Mouse (Mus musculus) embryonic facial prominence, embryonic 10.5 days (tissue): ENCODE measurements at regions not wholly inside any gene's neighbourhood (a gene's known extent, or its start where the extent isn't known, plus 50 kb on each side); places are given as distances from the start of the nearest gene placed in this dataset.

Experiments used
- DNase-seq: peaks from one replicate; pipeline ENCODE4 v3.0.0-alpha.2; 2017; ENCODE audit warnings: low spot score
- H3K27ac ChIP-seq: fragments of 300-500 bp; sonication (generic); replicated peaks from 2 replicates; pipeline ENCODE4 v1.5.1; 2016; ENCODE audit warnings: mild to moderate bottlenecking
- H3K27me3 ChIP-seq: fragments of 300-500 bp; sonication (generic); replicated peaks from 2 replicates; pipeline ENCODE4 v1.6.1; 2016; ENCODE audit warnings: low read depth, mild to moderate bottlenecking; ENCODE audit not compliant: poor library complexity, severe bottlenecking
- H3K36me3 ChIP-seq: fragments of 300-500 bp; sonication (generic); replicated peaks from 2 replicates; pipeline ENCODE4 v1.6.1; 2016; ENCODE audit warnings: mild to moderate bottlenecking, moderate library complexity
- H3K4me1 ChIP-seq: fragments of 300-500 bp; sonication (generic); 2 replicates; pipeline ENCODE4 v1.6.1; 2016
- H3K4me3 ChIP-seq: fragments of 300-500 bp; sonication (generic); 2 replicates; pipeline ENCODE4 v1.5.1; 2016; ENCODE audit warnings: mild to moderate bottlenecking, moderate library complexity
- H3K9me3 ChIP-seq: fragments of 300-500 bp; sonication (generic); 2 replicates; pipeline ENCODE4 v1.6.1; 2016; ENCODE audit warnings: mild to moderate bottlenecking
- WGBS: fragments of 180-500 bp; shearing (Covaris S2); methylation state at CpG from one replicate; pipeline ENCODE4 v1.1.7; 2016; 5-methylcytosine and 5-hydroxymethylcytosine counted together

DNA sequence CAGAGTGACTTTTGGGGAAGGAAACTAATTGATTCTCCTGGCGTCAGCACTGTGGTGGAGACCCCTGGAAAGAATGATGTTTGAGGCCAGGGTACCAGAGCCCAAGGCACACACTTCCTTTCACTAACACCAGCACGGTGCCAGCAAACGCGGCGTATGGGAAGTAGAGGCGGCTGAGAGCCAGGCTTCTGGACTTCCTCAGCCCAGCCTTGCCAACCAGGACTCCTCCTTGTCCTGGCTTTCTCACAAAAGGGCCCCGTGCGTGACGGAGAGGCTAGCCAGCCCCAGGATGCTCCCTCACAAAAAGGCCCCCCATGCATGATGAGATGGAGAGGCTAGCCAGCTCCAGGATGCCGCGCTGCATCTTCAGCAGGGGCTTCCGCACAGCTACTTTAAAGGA, 502.1 kb upstream of the Adam5 start:
- Histone ChIP-seq H3K36me3 (no peaks in the 10 kb centered on the region), H3K4me3 (no peak overlapping the region), H3K4me1 (peaks cover 19% of the 10 kb centered on the region), H3K9me3 (no peaks in the 10 kb centered on the region), H3K27me3 (0 out of 2 replicates have a peak, but pooled peaks cover 15% of the 10 kb centered on the region), H3K27ac (no peak overlapping the region; the same call in 1 of the 2 replicates)
- no peak for DNase-seq
- 70% methylated on average over 12 of the region's 12 CpGs for WGBS

DNA sequence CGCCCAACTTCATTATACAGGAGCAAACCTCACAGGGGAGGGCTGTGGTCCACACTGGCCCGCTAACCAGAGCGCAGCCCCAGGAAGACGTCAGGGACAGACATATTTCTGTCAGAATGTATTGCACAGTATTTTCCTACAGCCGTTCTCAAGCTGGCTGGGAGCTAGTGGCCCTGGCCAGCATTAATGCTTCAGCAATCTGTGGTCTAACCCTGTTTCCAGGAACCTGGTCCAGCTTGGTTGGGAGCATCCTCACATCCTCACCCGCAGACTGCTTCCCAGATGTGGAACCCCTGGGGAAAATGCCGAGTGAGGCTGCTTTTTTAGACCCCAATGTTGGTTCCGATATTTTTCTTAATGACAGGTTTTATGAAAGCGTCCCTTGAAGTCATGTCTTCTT, 500.6 kb upstream of the Adam5 start:
- no peak overlapping the region for H3K4me3 ChIP-seq
- 0 out of 2 replicates have a peak, but pooled peaks cover 15% of the 10 kb centered on the region for H3K27me3 ChIP-seq
- H3K9me3 ChIP-seq: no peaks in the 10 kb centered on the region
- no peak overlapping the region for H3K27ac ChIP-seq
- no peak for DNase-seq
- peaks cover 12% of the 10 kb centered on the region for H3K4me1 ChIP-seq
- WGBS: 92% methylated on average over 9 of the region's 9 CpGs
- no peaks in the 10 kb centered on the region for H3K36me3 ChIP-seq

DNA sequence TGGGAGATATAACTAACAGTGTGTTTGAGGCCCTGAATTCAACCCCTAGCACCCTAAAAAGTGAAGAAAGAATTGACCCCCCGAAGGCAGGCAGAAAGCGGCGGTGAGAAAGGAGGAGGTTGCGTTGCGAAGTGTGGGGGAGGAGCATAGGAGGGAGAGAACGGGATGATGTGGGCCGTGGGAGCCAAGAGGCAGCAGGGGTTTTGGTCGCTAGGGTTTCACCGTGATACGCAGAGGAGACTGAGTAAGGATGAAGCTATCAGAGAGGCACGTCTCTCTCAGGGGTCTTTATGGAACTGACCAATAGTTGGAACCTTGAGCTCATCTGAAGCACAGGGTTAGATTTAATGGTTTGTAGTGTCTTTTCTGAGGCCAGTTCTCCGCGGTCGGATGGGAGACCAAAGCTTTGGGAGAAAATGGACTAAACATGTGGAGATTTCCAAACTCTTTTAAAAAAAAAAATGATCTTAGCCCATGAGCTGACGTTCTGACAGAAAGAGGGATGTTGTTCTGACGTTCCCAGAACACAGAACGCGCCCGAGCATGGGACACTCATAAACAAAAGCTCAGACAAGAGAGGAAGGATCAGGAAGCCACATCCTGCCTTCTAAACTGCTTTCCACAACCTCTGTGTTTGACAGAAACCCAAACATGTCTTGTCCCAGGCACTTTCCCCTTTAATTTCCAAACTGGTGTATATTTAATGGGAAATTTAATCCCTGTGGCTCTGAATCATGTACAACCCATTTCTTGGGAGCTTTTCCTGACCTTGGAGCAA, 499.7 kb upstream of the Adam5 start:
- Histone ChIP-seq H3K4me1 (peaks cover 8% of the 10 kb centered on the region), H3K9me3 (no peaks in the 10 kb centered on the region), H3K27me3 (0 out of 2 replicates have a peak, but pooled peaks cover 15% of the 10 kb centered on the region), H3K36me3 (no peaks in the 10 kb centered on the region), H3K4me3 (no peak overlapping the region), H3K27ac (no peak overlapping the region)
- DNase-seq: no peak
- 58% methylated on average over 19 of the region's 19 CpGs for WGBS

DNA sequence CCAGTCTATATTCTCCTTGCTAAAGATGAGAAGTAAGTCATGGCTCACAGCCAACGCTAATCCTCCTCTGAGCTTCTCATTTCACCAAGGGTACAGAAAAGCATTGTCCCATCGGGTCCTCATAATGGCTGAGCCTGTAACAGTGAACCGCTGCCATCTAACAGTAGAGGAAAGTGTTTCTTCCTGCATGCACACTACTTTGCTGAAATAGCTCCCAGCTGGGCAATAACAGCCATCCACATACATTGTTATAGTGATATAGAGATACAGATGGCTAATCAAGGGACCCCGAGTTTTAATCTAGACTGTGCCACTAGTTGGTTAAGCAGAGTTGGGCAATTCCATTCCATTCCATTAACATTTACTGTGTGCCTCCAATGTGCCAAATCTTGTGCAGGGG, 492.2 kb upstream of the Adam5 start:
- 87% methylated on average over 4 of the region's 4 CpGs for WGBS
- H3K9me3 ChIP-seq: no peaks in the 10 kb centered on the region

DNA sequence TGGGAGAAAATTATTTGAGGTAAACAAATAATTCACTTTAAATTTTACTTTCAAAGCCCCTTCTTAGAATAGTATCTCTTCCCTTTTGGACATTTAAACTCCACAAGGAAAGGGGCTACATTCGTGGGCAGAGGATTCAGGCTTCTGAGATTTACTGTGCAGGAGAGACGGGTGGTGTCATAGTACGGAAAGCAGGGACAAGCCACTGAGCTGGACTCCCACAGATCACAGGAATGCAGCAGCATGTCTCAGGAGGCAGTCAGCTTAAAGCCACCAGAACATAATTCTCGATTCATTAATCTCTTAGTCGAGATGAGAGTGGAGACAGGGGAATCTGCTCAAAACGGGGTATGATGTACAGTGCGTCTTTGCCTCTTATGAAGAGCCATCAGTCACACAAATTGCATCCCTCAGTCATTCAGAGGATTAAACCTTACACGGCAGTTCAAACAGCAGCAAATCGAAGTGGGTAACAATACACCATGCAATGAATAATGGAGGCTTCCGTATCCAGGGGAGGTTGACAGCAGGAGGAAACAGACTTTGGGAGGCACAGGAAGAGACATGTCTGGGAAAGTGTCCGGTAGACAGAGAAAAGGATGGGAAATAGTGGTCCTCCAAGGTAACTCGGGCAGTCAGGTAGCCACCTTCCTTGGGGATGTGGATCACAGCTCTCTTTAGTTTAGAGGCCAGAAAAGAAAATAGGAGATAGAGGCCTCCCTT, 487.8 kb upstream of the Adam5 start:
- DNase-seq: no peak
- Histone ChIP-seq H3K27ac (0 out of 2 replicates have a peak overlapping the region, but pooled peaks have one; percentile 8), H3K9me3 (no peaks in the 10 kb centered on the region), H3K4me1 (peaks cover 21% of the 10 kb centered on the region), H3K27me3 (no peaks in the 10 kb centered on the region), H3K36me3 (no peaks in the 10 kb centered on the region), H3K4me3 (no peak overlapping the region)
- WGBS: 59% methylated on average over 12 of the region's 12 CpGs

More for the DNA sequence above, 492.2 kb upstream of the Adam5 start:
- Histone ChIP-seq H3K27me3 (no peaks in the 10 kb centered on the region), H3K4me3 (no peak overlapping the region), H3K4me1 (peaks cover 8% of the 10 kb centered on the region), H3K27ac (no peak overlapping the region), H3K36me3 (no peaks in the 10 kb centered on the region)
- DNase-seq: no peak

DNA sequence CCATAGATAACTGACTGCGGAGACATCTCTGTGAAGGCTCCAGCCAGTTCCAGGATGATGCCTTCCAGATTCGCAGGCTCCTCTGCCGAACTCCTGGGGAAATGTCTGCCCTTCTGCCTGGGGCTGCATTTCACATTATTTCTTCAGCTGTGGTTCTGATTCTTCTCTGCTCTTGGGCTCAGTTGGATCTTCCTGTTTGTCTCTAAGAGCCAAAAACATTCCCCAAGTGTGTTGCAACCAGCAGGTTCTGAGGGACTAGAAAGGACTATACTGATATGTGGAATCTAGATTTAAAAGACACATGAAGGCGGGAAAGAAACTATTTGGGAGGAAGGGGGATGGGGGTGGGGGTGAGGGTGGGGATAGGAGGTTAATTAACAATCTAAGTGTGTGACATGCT, 483.8 kb upstream of the Adam5 start:
- no peak for DNase-seq
- Histone ChIP-seq H3K4me3 (no peak overlapping the region), H3K36me3 (no peaks in the 10 kb centered on the region), H3K9me3 (no peaks in the 10 kb centered on the region), H3K27me3 (no peaks in the 10 kb centered on the region), H3K4me1 (peaks cover 46% of the 10 kb centered on the region), H3K27ac (no peak overlapping the region)
- 78% methylated on average over 4 of the region's 4 CpGs for WGBS

DNA sequence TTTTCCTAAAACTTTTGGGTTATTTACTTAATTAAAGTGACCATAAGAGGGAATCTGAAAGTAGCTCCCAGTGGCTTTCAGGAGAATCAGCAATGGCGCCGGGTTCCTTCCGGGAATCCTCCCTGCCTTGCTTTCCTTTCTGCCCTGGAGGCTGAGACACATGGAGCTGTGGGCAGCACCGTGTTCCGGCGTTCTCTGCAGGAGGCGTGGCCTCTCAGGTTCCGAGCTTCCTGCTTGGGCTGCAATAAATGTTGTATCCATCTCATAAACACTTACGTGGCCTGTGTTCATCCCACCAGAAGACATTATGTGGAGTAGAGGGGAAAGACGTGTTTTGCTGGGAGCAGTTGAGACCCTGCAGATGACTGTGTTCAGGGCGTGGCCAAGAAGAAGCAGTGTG, 483.3 kb upstream of the Adam5 start:
- no peaks in the 10 kb centered on the region for H3K9me3 ChIP-seq
- no peak for DNase-seq
- peaks cover 46% of the 10 kb centered on the region for H3K4me1 ChIP-seq
- WGBS: 86% methylated on average over 11 of the region's 11 CpGs
- no peaks in the 10 kb centered on the region for H3K36me3 ChIP-seq
- H3K27ac ChIP-seq: no peak overlapping the region
- H3K4me3 ChIP-seq: no peak overlapping the region
- no peaks in the 10 kb centered on the region for H3K27me3 ChIP-seq

DNA sequence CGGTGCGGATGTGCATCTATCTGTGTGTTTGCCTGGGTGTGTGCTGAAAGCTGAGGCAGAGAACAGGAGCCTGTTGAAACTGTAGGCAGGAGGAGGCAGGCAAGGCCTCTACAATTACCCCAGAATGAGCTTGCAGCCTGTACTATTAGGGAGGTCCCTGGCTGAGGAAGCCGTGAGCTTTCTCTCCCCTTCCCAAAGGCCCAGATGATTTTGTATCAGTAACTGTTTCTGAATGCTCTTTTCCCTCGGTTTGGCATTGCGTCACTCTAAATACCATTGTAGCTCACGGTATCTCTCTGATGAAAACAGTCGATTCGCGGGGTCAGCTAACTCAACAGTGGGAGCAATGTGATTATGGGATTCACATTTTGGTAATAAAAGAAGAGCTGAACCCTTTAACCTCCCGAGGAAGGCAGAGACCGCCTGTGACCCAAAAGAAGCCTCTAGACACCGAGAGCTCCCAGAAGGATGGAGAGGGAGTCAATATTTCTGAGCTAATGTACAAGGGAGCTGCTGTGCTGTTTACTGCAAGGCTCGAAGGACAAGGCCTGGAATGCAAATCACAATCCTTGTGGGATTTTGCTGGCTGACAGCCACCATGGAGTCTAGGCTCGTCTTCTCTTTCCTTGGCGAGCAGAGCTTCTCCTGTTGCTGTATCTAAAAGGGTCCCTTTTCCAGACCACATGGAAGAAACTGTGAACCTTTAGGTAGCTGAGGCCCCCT, 482.8 kb upstream of the Adam5 start:
- no peak overlapping the region for H3K4me3 ChIP-seq
- H3K27me3 ChIP-seq: no peaks in the 10 kb centered on the region
- H3K9me3 ChIP-seq: no peaks in the 10 kb centered on the region
- WGBS: 79% methylated on average over 15 of the region's 15 CpGs
- no peaks in the 10 kb centered on the region for H3K36me3 ChIP-seq
- DNase-seq: no peak
- H3K27ac ChIP-seq: no peak overlapping the region; the same call in 1 of the 2 replicates
- peaks cover 40% of the 10 kb centered on the region for H3K4me1 ChIP-seq
